Mouse (Mus musculus): Measurements from ENCODE around the gene Gm10803.
"Not testable (repeated sequence)": the region's sequence is repeated elsewhere in the genome, so short reads cannot be mapped to it uniquely, and the experiment has no call there.

Gene Gm10803

DNA sequence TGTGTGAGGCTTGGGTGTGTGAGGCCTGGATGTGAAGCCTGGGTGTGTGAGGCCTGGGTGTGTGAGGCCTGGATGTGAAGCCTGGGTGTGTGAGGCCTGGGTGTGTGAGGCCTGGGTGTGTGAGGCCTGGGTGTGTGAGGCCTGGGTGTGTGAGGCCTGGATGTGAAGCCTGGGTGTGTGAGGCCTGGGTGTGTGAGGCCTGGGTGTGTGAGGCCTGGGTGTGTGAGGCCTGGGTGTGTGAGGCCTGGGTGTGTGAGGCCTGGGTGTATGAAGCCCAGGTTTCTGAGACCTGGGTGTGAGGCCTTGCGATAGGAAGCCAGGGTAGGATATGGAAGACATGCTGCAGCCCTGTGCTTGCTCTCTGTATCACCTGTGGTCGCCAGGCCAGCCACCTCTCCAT, at the start of gene Gm10803:
TSS of gene Gm10803 (plus strand) at position 301 of the 400 bp plus-strand sequence.
- DNase-seq (ENCODE audit: low spot score), result not testable (repeated sequence)

DNA sequence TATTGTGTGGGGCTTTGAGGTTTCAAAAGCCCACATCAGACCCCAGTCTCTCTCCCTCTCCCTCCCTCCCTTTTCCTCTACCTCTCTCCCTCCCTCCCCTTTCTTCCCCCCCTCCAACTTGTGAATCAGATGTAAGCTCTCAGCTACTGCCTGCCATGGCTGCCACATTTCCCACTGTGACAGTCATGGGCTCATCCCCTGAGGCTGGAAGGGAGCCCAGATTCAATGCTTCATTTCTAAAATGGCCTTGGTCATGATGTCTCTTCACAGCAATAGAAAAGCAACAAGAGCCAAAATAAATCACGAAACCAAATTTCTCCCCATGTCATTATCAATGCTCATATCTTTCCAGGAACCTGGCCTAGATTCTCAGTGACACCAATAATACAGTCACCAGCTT, 49.5 kb upstream of the Gm10803 start:
- DNase-seq (ENCODE audit: low spot score), result no peak

DNA sequence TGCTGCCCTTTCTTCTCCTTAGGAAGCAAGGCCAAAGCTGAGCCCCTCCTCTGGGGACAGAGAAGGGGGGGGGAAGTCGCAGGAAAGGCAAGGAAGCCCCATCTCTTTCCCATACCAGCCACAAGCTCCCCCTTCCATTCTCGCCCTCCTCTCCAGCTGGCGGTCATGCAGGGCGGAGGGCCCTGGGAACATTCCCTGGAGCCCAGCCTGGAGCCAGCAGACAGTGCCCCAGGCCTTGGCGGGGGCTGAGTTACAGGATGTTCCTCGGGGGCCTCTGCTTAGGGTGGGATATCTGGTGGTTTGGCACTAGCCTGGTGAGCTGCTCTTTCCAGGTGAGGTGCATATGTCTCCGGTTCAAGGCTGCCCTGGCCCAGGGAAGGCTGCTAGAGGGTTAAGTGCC, 48.2 kb upstream of the Gm10803 start:
- no peak for DNase-seq (ENCODE audit: low spot score)

DNA sequence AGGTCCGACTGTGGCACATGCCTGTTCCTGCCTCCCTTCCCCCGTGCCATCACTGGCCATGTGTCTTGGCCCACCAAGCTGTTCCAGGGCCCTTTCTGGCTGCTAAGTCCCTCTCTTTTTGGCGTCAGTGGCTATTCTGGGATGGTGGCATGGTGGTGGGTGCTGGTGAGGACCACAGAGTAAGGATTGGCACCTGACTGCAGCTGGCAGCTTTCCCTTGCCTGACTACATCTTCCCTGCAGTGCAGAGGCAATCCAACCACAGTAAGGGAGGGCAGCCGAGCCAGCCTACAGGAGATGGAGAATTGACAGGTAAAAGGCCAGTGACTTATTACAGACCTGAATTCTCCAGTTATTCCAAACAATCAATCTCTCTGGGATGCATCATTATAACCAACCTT, 45.1 kb upstream of the Gm10803 start:
- no peak for DNase-seq (ENCODE audit: low spot score)

DNA sequence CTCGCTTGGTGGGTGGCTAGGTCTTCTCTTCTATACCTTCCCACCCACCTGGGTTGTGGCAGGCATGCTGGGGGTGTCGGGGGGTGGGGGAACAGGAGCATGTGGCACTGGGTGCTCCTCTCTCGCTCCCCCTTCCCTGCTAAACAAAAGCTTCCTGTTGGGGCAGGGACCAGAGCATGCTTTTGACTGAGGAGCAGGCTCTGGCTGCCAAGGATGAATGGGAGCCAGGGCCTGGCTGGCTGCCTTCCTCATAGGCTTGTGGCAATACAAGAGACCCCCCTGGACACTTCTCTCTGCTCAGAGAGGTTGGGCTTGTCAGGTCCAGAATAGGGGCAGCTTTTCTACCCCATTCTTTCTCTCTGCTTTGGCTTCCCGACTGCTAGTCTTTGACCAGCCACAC, 39.3 kb upstream of the Gm10803 start:
- DNase-seq (ENCODE audit: low spot score), result no peak

DNA sequence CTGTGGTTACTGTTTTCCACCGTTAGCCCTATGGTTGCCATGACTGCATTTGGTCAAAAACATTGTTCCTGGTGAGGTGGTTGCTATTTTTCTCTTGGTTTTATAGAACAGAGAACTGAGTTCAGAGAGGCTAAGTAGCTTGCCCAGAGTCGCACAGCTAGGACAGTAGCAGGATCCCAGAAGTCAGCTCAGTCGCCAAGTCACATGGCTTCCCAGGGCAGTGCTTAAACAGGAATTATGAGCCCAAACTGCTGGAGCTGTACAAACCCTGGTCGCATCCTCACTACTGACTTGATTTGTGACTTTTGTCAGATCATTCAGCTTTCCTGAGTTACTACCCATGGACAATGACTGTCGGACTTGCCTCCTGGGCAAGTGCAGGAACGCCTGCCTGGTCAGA, 38.8 kb upstream of the Gm10803 start:
- DNase-seq (ENCODE audit: low spot score), result no peak

DNA sequence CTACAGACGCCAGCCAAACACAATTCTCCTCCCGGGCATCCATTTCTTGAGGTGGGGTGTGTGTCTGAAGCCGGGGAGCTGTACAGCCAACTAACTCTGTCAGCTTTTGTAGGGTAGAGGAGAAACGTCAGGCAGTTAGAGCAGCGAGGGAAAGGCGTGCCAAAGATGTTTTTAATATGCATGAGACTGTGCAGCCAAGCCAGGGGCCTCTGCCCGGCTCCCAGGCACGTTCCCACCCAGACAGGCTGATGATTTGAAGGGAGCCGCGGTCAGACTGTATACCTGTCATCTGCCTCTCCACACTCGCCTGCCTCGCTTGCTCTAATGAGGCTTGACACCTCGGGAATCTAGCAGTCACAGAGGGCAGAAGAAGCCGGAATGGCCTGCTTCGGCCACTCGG, 38.4 kb upstream of the Gm10803 start:
- DNase-seq (ENCODE audit: low spot score), result no peak

DNA sequence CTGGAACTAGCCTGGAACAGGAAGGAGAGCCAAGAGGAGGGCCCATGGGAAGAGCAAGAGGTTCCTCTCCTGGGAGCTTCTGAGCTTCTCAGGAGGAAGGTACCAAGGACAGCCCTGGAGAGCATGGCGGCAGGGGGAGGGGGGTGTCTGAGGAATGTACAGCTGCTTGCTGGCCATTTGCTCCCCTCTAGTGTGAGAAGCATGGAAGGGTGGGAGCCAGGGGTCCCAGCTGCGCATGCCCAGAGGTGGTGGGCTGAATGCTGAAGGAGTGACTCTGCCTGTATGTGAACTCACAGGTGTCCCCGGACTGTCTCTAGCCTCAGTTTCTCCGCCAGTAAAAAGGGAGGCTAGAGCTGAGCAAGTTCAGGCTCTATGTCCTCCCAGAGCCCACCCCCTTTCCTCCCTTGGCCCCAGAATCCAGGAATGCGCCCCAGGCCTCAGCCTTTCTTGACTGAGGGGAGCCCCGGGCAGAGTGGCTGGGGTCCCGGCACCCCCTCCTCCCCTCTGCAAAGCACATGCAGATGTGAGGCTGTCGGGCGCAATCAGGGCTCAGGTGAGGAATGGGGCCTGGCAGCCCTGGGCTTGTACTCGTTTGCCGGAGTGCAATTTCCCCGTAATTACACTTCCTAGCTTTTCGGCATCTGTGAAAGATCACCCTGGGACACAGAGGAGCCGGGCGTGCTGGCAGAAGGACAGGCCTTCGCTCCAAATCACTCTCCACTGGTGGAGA, 35.2 kb upstream of the Gm10803 start:
- no peak for DNase-seq (ENCODE audit: low spot score)

DNA sequence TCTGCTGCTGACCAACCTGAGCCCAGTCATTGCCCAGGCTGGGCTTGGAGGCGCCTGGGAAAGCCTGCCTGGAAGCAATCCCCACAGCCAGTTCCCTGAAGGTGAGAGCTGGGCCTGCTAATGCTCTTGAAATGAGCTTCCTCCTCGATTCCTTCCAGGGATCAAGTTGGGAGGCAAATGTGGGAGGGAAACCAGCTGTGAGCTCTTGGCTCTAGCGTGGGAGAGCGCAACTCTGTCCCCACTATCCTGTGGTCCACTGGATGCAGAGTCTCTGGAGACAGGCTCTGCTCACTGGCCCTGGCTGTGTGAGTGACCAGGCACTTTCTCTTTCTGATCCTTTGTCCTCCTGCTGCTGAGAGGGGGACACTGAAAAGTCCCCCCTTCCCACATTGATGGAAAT, 30.8 kb upstream of the Gm10803 start:
- no peak for DNase-seq (ENCODE audit: low spot score)

DNA sequence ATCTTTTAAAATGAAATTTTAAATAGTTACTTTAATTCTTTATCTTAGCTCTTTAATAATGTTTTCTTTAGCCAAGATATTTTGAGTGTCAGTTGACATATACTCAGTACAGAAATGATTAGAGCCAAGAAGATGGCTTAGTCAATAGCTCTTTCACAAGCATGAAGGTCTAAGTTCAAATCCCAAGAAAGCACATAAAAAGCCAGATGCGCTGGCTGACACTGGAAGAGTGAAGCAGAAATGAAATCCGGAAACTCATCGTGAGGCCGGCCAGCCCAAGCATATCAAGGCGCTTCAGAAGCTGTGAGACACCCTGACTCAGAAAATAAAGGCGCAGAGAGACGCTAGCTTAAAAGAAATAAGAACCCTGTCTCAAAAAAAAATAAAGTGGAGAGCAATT, 26.5 kb upstream of the Gm10803 start:
- DNase-seq (ENCODE audit: low spot score), result no peak

DNA sequence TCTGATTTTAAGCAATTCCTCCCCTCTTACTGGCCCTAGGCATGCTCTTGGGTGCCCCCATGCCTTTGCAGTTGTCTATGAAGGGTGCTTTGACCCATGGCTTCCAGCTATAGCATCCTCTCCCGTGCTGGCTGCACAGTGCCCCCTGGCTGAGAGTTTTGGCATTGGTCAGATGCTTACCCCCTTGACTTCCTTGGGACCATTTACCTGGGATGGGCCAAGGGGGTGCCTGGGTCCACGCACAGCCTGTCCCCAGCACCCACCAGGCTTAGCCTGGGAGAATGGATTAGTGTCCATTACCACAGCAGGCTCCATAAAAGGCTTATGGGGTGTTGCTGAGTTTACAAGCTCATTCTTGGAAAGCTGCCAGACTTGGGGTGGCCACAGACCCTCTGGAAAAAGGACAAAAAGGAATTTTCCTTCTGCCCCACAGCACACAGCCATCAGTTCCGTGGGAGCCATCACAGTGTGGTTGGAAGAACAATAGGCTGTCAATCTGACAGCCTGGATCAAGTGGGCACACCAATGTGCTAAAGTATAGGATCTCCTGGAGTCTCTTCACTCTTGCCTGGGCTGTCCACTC, 22.9 kb upstream of the Gm10803 start:
- no peak for DNase-seq (ENCODE audit: low spot score)

DNA sequence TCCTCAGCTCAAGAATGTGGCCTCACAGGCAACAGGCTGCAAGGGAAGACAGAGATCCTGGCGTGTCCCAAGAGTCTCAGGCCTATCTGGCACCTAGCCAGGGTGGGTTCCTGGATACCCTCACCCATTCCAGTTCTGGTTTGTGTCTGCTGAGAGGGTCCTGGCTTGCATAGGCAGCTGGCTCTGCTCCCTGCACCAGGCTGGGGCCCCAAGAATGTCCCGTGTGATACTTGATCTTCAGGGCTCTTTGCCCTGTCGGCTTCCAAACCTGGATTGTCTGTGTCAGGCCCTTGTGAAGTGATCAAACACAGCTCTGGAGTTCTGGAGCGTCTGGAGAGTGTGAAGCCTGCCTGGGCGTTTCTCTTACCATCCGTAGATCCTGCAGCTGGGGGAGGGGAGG, 22.2 kb upstream of the Gm10803 start:
- DNase-seq (ENCODE audit: low spot score), result no peak

DNA sequence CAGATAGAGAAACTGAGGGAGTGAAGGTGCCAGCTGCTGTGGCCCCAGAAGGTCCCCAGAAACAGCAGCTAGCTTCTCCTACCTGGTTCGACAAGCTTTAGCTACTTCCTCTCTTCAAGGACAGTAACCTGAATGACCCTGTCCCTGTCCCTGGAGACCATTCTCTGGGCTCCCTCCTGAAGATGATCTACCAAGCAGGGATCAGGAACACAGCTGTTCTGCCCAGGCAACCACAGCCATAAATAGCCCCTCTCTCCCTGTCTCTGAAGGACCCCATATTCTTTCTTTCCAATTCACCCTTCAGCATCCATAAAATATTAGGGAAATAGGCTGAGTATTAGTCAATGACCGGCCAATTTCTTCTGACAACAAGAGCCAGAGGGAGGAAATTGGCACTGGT, 18.6 kb upstream of the Gm10803 start:
- DNase-seq (ENCODE audit: low spot score), result no peak

DNA sequence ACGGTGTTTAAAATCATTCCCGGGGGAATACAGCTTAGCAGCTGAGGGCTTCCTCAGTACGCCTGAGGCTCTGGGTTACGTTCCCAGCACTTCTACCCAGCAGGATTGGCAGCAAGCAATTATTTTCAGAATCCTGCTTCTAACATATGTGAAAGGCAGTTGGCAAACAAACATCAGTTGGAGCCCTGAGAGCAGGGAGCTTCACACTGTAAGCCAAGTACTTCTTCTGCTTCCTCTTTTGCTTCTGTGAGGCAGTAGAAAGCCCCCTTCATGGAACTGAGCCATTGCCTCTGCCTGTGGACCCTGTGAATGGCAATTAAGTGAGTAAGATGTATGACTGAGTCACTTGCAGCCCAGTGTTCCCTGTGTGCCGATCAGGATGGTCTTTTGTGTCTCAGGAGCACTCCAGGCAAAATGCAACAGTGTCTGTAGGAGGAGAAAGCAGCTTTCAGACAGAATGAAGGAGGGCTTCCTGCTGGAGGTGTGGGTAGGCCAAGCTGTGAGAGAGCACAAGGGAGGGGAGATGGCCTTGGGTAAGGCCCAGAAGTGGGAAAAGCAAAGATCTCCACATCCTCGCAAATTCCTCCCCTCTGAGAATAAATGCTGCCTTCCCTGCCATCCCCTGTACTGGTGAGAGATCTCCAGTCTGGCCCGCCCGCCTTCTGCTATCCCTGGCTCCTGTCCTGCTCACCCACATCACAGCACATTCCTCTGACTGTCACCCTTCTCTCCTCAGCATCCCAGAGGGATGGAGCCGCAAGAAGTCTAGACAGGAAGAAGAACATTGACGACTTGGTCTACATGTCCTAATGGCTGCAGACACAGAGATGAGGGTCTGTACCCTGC, 7.5 kb upstream of the Gm10803 start:
- no peak for DNase-seq (ENCODE audit: low spot score)

DNA sequence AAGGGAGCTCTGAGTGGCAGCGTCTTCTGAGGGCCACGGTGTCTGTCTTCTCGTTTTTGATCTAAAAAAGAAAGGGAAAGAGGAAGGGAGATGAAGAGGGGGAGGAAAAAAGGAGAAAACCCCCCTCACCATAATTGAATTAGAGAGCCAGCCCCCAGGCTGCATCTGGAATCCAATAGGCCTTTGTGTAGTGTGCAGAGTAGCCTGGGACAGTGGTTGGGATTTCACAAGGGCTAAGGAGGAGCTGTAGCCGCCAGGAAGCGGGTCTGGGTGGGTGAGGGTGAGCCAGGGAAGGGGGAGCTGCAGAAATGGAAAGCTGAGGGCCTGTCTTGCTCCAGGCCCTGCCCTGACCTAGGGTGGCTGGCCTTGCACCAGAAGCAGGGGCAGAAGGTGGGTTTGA, 6.5 kb upstream of the Gm10803 start:
- no peak for DNase-seq (ENCODE audit: low spot score)

DNA sequence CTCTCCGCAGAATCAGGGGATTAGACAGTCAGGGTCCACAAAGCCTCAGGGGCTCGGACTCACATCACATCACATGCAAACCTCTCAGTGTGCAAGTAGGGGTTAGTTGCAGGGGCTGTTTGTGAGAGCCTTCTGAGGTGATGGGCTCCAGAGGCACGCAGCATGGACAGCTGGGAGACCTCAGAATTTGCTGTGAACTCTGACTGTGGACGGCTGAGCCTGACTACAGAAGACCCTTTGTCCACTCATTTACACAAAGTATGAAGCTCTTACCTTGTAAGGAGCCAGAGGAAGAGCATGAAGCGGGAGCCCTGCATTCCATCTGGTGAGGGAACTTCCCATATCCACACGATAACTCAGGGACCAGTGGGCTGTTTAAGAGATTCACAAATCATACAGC, 5.3 kb downstream of the Gm10803 start:
- no peak for DNase-seq (ENCODE audit: low spot score)

DNA sequence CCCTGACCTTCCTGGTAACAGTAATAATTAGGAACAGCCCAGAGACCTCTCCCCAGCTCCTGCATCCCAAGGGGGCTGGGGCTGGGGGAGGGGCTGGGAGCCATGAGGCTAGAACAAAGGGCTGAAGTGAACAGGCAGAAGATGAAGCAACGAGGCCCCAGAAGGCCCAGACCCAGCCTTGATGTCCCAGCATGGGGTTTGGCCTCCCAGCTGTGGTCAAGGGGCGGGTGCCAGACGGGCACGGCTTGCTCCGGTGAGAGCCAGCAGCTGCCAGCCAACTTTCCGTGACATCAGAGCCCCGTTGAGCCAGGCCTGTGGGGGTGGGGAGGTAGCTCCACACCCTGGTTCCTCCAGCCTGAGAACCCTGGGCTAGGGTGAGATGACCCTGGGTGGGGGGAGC, 7.3 kb downstream of the Gm10803 start:
- DNase-seq (ENCODE audit: low spot score), result no peak

DNA sequence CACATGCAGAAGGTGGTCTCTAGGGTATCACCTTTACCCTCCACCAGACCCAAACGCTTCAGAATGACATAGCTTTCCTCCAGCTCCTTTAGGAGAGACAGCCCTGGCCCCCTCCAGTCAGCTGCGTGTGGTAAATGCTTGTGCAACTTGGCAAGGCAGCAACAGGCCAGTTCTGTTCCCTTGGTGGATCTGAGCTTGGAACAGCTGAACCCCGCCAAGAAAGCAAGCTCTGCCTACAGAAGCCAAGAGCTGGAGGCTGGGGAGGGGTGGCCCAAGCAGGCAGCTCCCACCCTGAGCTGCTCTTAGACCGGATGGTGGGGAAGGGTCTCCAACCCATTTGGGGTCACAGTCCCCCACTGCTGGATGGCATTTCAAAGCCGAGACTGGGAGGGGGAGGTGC, 12.2 kb downstream of the Gm10803 start:
- no peak for DNase-seq (ENCODE audit: low spot score)

DNA sequence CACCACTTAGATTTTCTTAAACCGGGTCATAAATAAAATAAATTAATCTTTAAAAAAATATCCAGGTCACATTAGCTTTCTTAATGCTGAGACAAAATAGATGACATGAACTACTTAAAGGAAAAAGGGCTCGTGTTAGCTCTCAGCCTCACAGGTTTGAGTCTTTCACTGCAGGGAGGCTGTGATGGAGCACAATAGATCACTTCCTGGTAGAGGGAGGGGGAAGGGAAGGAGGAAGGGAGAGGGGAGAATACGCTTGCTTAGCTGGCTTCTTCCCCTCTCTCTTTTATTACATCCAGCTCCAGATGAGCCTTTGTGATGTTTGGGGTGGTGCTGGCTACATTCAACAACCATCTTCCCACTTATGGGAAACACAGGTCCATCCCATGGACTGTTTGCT, 20.9 kb downstream of the Gm10803 start:
- no peak for DNase-seq (ENCODE audit: low spot score)

DNA sequence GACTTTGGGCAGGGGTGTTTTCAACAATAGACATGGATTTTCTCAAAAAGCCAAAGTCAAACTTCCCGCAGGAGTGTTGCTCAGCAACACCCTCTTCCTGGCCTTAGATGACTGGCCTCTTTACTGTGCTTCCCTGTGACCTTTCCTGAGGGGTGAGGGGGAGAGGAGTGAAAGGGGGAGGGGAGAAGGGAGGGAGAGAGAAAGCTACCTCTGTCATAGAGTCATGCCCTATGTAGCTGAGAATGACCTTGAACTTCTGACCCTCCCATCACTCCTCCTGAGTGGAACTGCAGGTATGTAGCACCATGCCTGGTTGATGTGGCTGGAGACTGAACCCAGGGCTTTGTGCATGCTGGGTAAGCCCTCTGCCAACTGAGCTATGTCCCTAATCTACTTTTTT, 25.5 kb downstream of the Gm10803 start:
- no peak for DNase-seq (ENCODE audit: low spot score)

DNA sequence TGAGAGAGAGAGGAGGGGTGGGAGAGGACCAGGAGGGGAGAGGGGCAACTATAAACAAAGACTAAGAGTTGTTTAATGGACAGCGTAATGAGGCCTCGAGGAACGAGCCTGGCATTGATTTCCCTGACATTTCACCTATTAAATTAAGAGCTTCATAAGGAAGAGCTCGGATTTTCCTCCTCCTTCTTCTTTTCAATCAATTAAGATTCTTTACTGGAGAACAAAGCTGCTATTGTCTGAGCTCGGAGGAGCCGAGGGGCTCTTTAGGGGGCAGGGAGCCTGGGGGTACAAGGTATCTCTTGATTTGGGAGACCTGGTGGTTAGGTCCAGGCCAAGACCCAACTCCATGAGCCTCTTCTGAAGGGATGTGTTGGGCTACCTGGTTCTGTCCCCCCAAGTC, 27.1 kb downstream of the Gm10803 start:
- DNase-seq (ENCODE audit: low spot score), result no peak

DNA sequence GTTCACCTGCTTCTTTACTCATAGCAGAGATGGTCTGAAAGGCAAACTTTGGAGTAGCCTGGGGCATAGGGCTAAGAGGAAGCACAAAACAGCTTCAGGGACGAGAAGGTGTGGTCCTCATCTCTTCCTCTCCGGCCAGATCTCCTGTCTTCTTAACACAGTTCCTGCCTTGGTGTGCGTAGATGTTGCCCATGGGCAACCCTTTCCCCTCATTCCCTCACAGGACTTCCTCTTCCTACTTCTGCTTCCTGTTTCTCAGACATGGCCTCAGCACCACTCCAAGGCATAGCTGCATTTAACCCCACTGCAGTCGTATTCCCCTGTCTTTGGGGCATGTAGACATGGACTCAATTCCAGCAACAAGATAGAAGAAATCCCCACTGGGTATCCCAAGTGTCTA, 29.5 kb downstream of the Gm10803 start:
- no peak for DNase-seq (ENCODE audit: low spot score)

DNA sequence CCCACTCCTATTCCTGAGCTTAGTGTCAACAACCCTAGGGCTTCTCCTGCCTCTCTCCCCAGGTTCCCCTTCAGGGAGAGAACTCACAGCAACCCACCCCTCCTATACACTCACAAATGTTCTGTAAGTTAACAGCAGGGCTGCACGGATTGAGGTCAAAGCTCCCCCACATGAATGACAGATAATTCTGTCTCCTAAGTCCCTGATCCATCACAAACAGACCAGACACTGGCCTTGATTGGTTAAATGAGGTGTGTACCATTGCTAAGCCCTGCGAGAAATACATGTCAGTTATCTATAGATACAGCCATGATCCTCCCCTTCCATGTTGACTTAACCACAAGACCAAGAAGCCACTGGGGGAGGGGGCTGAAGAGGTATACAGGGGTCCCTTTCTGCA, 31.3 kb downstream of the Gm10803 start:
- no peak for DNase-seq (ENCODE audit: low spot score)

All from T-cell, adult 2 months (primary cell).